Mouse (Mus musculus) myocyte (in vitro differentiated cells): ENCODE results near the gene Clpb. TPM values are rescaled to one million over a fixed set of nuclear protein-coding genes. Genes with fewer than 3 reads are reported as not detected.

Experiments
- H3K27me3 ChIP-seq: one replicate; pipeline ENCODE4 v1.6.1; 2011; ENCODE audit not compliant: control insufficient read depth, insufficient read depth, insufficient read length
- H3K36me3 ChIP-seq: one replicate; pipeline ENCODE4 v1.6.1; 2011; ENCODE audit not compliant: control insufficient read depth, insufficient read depth
- H3K4me2 ChIP-seq: one replicate; pipeline ENCODE4 v1.6.1; 2011; ENCODE audit warnings: low read depth, control low read depth
- H3K4me3 ChIP-seq: one replicate; pipeline ENCODE4 v1.5.1; 2011; ENCODE audit warnings: mild to moderate bottlenecking, control low read depth, moderate library complexity
- H3K79me2 ChIP-seq: one replicate; pipeline ENCODE4 v1.6.1; 2011; ENCODE audit not compliant: control insufficient read depth, insufficient read depth
- H3ac ChIP-seq: one replicate; pipeline ENCODE4 v1.6.1; 2011; ENCODE audit not compliant: control insufficient read depth, insufficient read length
- CEBPB ChIP-seq: IDR thresholded peaks from 2 replicates; pipeline ENCODE4 v1.6.1; 2011; ENCODE audit warnings: mild to moderate bottlenecking, moderate library complexity; ENCODE audit not compliant: poor library complexity, insufficient read depth, severe bottlenecking
- E2F4 ChIP-seq: IDR thresholded peaks from one replicate; pipeline ENCODE4 v1.6.1; 2011; ENCODE audit warnings: mild to moderate bottlenecking, control low read depth, moderate library complexity; ENCODE audit not compliant: insufficient read depth
- MAX ChIP-seq: IDR thresholded peaks from one replicate; pipeline ENCODE4 v1.6.1; 2011; ENCODE audit warnings: low read depth, mild to moderate bottlenecking, control low read depth
- MYOD1 ChIP-seq, 3 experiments: IDR thresholded peaks; one replicate each; pipeline ENCODE4 v1.6.1; 2011; ENCODE audit warnings: control low read depth in 2 of 3, low read depth in 2 of 3, mild to moderate bottlenecking in 2 of 3, moderate library complexity in 1 of 3; ENCODE audit not compliant: insufficient read length in 2 of 3, control insufficient read depth in 1 of 3
- MYOG ChIP-seq, 3 experiments: IDR thresholded peaks; one replicate each; pipeline ENCODE4 v1.6.1; 2011; ENCODE audit warnings: control low read depth in 2 of 3, low read depth in 2 of 3, mild to moderate bottlenecking in 2 of 3; ENCODE audit not compliant: insufficient read length in 2 of 3, control insufficient read depth in 1 of 3, insufficient read depth in 1 of 3
- POLR2A ChIP-seq: IDR thresholded peaks from one replicate; pipeline ENCODE4 v1.6.1; 2011; ENCODE audit warnings: low read depth, mild to moderate bottlenecking, control low read depth, moderate library complexity; ENCODE audit not compliant: insufficient read length
- POLR2AphosphoS2 ChIP-seq: IDR thresholded peaks from one replicate; pipeline ENCODE4 v1.6.1; 2011; ENCODE audit warnings: low read depth, control low read depth; ENCODE audit not compliant: insufficient read length
- REST ChIP-seq: IDR thresholded peaks from one replicate; pipeline ENCODE4 v1.6.1; 2011; ENCODE audit warnings: mild to moderate bottlenecking, control low read depth, moderate library complexity; ENCODE audit not compliant: insufficient read depth, insufficient read length
- SRF ChIP-seq: IDR thresholded peaks from one replicate; pipeline ENCODE4 v1.6.1; 2011; ENCODE audit warnings: low read depth; ENCODE audit not compliant: control insufficient read depth, insufficient read length
- TCF12 ChIP-seq: IDR thresholded peaks from one replicate; pipeline ENCODE4 v1.6.1; 2011; ENCODE audit warnings: mild to moderate bottlenecking, control low read depth; ENCODE audit not compliant: poor library complexity, insufficient read depth, severe bottlenecking
- TCF3 ChIP-seq: IDR thresholded peaks from one replicate; pipeline ENCODE4 v1.6.1; 2011; ENCODE audit warnings: low read depth, control low read depth; ENCODE audit not compliant: insufficient read length
- USF1 ChIP-seq: IDR thresholded peaks from one replicate; pipeline ENCODE4 v1.6.1; 2011; ENCODE audit warnings: low read depth, mild to moderate bottlenecking, control low read depth, moderate library complexity
- polyA plus RNA-seq: library from polyadenylated mRNA; unstranded; fragments of >200 nt; fragmentation: generic; extraction: Trizol; gene quantifications from one replicate; pipeline ENCODE4 v1.2.1, GENCODE M21; 2012; ENCODE audit warnings: missing spikeins

Clpb gene
- polyA plus RNA-seq, 1 experiment: 114 TPM

GRCm38 (mm10) chr7:101654936-101655335, 8.5 kb upstream of the Clpb start:
- Histone ChIP-seq H3K27me3 (no peaks in the 10 kb centered on the region), H3K4me2 (no peak overlapping the region), H3ac (no peak overlapping the region), H3K79me2 (no peaks in the 10 kb centered on the region), H3K4me3 (no peak overlapping the region), H3K36me3 (no peaks in the 10 kb centered on the region)
- TF ChIP-seq E2F4 (no peak), MYOD1 (IDR thresholded peaks at IDR 0.05; ENCODE audit: control insufficient read depth in 1 of 3, insufficient read length in 2 of 3, low read depth in 2 of 3) (peak in 2 of 3 experiments; percentile 14 to 56), CEBPB (peak; percentile 93), TCF3 (no peak), MYOG (IDR thresholded peaks at IDR 0.05; ENCODE audit: control insufficient read depth in 1 of 3, insufficient read depth in 1 of 3, insufficient read length in 2 of 3, low read depth in 2 of 3) (peak in 2 of 3 experiments; percentile 41 to 83), TCF12 (peak; percentile 39)

GRCm38 (mm10) chr7:101662006-101662405, 1.4 kb upstream of the Clpb start:
- no peak overlapping the region for H3K4me2 ChIP-seq
- no peak overlapping the region for H3K4me3 ChIP-seq
- no peak for TF ChIP-seq MYOD1 (IDR thresholded peaks at IDR 0.05; ENCODE audit: control insufficient read depth in 1 of 3, insufficient read length in 2 of 3, low read depth in 2 of 3)
- TF ChIP-seq MYOG (IDR thresholded peaks at IDR 0.05; ENCODE audit: control insufficient read depth in 1 of 3, insufficient read depth in 1 of 3, insufficient read length in 2 of 3, low read depth in 2 of 3): no peak
- no peak for TF ChIP-seq POLR2A
- no peak for TF ChIP-seq MAX
- TF ChIP-seq CEBPB: no peak
- no peak for TF ChIP-seq USF1
- TF ChIP-seq TCF12: no peak
- TF ChIP-seq SRF: no peak
- no peak for TF ChIP-seq REST
- no peak for TF ChIP-seq POLR2AphosphoS2
- TF ChIP-seq TCF3: no peak
- no peak for TF ChIP-seq E2F4
- peaks cover 19% of the 10 kb centered on the region for H3K79me2 ChIP-seq
- H3K27me3 ChIP-seq: no peaks in the 10 kb centered on the region
- no peak overlapping the region for H3ac ChIP-seq
- H3K36me3 ChIP-seq: no peaks in the 10 kb centered on the region

- Histone ChIP-seq H3K4me2 (peak overlapping the region; percentile 48), H3K36me3 (peaks cover 5% of the 10 kb centered on the region)
- TF ChIP-seq POLR2A: no peak
- TF ChIP-seq CEBPB: no peak
- no peak for TF ChIP-seq TCF3
- TF ChIP-seq USF1: no peak
- TF ChIP-seq E2F4: no peak
- TF ChIP-seq MYOG (IDR thresholded peaks at IDR 0.05; ENCODE audit: control insufficient read depth in 1 of 3, insufficient read depth in 1 of 3, insufficient read length in 2 of 3, low read depth in 2 of 3): no peak
- TF ChIP-seq MAX: no peak
- no peak for TF ChIP-seq SRF
- no peak for TF ChIP-seq MYOD1 (IDR thresholded peaks at IDR 0.05; ENCODE audit: control insufficient read depth in 1 of 3, insufficient read length in 2 of 3, low read depth in 2 of 3)
- TF ChIP-seq REST: no peak
- TF ChIP-seq TCF12: no peak
- TF ChIP-seq POLR2AphosphoS2: no peak
Observed at GRCm38 (mm10) chr7:101666581-101666980, 3.1 kb downstream of the Clpb start.

GRCm38 (mm10) chr7:101671601-101672280, 8.3 kb downstream of the Clpb start:
- peaks cover 12% of the 10 kb centered on the region for H3K79me2 ChIP-seq
- no peak overlapping the region for H3K4me2 ChIP-seq
- no peak for TF ChIP-seq USF1
- no peak for TF ChIP-seq E2F4
- no peak for TF ChIP-seq CEBPB
- TF ChIP-seq TCF12: no peak
- no peak for TF ChIP-seq TCF3
- TF ChIP-seq MAX: no peak
- no peak for TF ChIP-seq MYOG (IDR thresholded peaks at IDR 0.05; ENCODE audit: control insufficient read depth in 1 of 3, insufficient read depth in 1 of 3, insufficient read length in 2 of 3, low read depth in 2 of 3)
- TF ChIP-seq MYOD1 (IDR thresholded peaks at IDR 0.05; ENCODE audit: control insufficient read depth in 1 of 3, insufficient read length in 2 of 3, low read depth in 2 of 3): no peak
- no peak for TF ChIP-seq SRF
- no peak for TF ChIP-seq POLR2A
- TF ChIP-seq POLR2AphosphoS2: no peak
- TF ChIP-seq REST: no peak
- H3ac ChIP-seq: no peak overlapping the region
- H3K36me3 ChIP-seq: peaks cover 5% of the 10 kb centered on the region
- H3K27me3 ChIP-seq: no peaks in the 10 kb centered on the region
- no peak overlapping the region for H3K4me3 ChIP-seq

More at GRCm38 (mm10) chr7:101666581-101666980, 3.1 kb downstream of the Clpb start:
- H3K79me2 ChIP-seq: peaks cover 30% of the 10 kb centered on the region
- H3K27me3 ChIP-seq: no peaks in the 10 kb centered on the region
- no peak overlapping the region for H3ac ChIP-seq
- H3K4me3 ChIP-seq: no peak overlapping the region
